10 mouse cellular contexts compared by ENCODE assay signal in genomic region chr7:44820525-44820924, GRCm38 (mm10). TPM values are rescaled to one million over a fixed set of nuclear protein-coding genes. Genes with fewer than 3 reads are reported as not detected.
DNase-seq lines count a peak whose midpoint lies in the region; ATAC-seq and TF ChIP-seq lines count a peak whose summit lies in the region.
"Had no signal": no experiment of that assay in that cellular context is flagged by ENCODE, and none has a peak within 500 bp of the region (broad histone marks: within the 10 kb centered on the region; RNA-seq: fewer than 3 reads in every experiment).

No protein-coding gene starts in this region.

- peaks cover 58% of the 10 kb centered on the region for H3K4me1 ChIP-seq in forebrain, embryonic 13.5 days
- peaks cover 31% of the 10 kb centered on the region for H3K4me1 ChIP-seq in forebrain, embryonic 14.5 days (ENCODE audit: control insufficient read depth, insufficient read depth, low read length)
- H3K4me1 ChIP-seq in lung, embryonic 14.5 days (ENCODE audit: insufficient read depth): peaks cover 11% of the 10 kb centered on the region
- peaks cover 4% of the 10 kb centered on the region for H3K4me1 ChIP-seq in ES-Bruce4 (ENCODE audit: control insufficient read depth, insufficient read depth, low read length)
- H3K4me1 ChIP-seq in liver, embryonic 11.5 days (replicated peaks; ENCODE audit: control insufficient read depth, insufficient read depth, low read length): peaks cover 67% of the 10 kb centered on the region
- peaks cover 24% of the 10 kb centered on the region for H3K4me1 ChIP-seq in thymus, adult 2 months (replicated peaks; ENCODE audit: control insufficient read depth, insufficient read depth, low read length)

- no peak overlapping the region for H3K4me3 ChIP-seq in forebrain, embryonic 13.5 days
- H3K4me3 ChIP-seq in forebrain, embryonic 14.5 days (ENCODE audit: low read depth, low read length): no peak overlapping the region
- H3K4me3 ChIP-seq in lung, embryonic 14.5 days (ENCODE audit: low read depth, low read length): no peak overlapping the region
- H3K4me3 ChIP-seq in ES-Bruce4 (ENCODE audit: low read depth, low read length): no peak overlapping the region
- no peak overlapping the region for H3K4me3 ChIP-seq in liver, embryonic 11.5 days (ENCODE audit: low read depth, low read length)
- H3K4me3 ChIP-seq in thymus, adult 2 months (ENCODE audit: control insufficient read depth, insufficient read depth, low read length): no peak overlapping the region

- peaks cover 1% of the 10 kb centered on the region; the same call in 1 of the 2 replicates for H3K36me3 ChIP-seq in forebrain, embryonic 13.5 days (ENCODE audit: poor library complexity, severe bottlenecking)
- H3K36me3 ChIP-seq in forebrain, embryonic 14.5 days (ENCODE audit: control insufficient read depth, insufficient read depth, low read length): 0 out of 2 replicates have a peak, but pooled peaks cover 4% of the 10 kb centered on the region
- H3K36me3 ChIP-seq in lung, embryonic 14.5 days (ENCODE audit: insufficient read depth): peaks cover 14% of the 10 kb centered on the region; the same call in 1 of the 2 replicates
- H3K36me3 ChIP-seq in ES-Bruce4 (ENCODE audit: control insufficient read depth, insufficient read depth, low read length, poor library complexity, severe bottlenecking): peaks cover 34% of the 10 kb centered on the region
- H3K36me3 ChIP-seq in liver, embryonic 11.5 days (ENCODE audit: control insufficient read depth, insufficient read depth, low read length): peaks cover 18% of the 10 kb centered on the region
- H3K36me3 ChIP-seq in thymus, adult 2 months (ENCODE audit: control insufficient read depth, insufficient read depth, low read length): no peaks in the 10 kb centered on the region; the same call in 1 of the 2 replicates

- no peaks in the 10 kb centered on the region for H3K27me3 ChIP-seq in forebrain, embryonic 13.5 days
- H3K27me3 ChIP-seq in forebrain, embryonic 14.5 days (replicated peaks; ENCODE audit: control insufficient read depth, insufficient read depth, low read length): no peaks in the 10 kb centered on the region
- H3K27me3 ChIP-seq in lung, embryonic 14.5 days (ENCODE audit: insufficient read depth, low read length): no peaks in the 10 kb centered on the region
- H3K27me3 ChIP-seq in ES-Bruce4 (ENCODE audit: control insufficient read depth, insufficient read depth, low read length, poor library complexity, severe bottlenecking): no peaks in the 10 kb centered on the region
- H3K27me3 ChIP-seq in liver, embryonic 11.5 days (replicated peaks; ENCODE audit: control insufficient read depth, insufficient read depth, low read length): no peaks in the 10 kb centered on the region
- no peaks in the 10 kb centered on the region for H3K27me3 ChIP-seq in thymus, adult 2 months (ENCODE audit: control insufficient read depth, insufficient read depth, low read length)

- no peak for ATAC-seq in forebrain, embryonic 13.5 days
- no peak for ATAC-seq in forebrain, embryonic 14.5 days
- no peak for ATAC-seq in lung, embryonic 14.5 days (ENCODE audit: insufficient read depth)
- ATAC-seq in liver, embryonic 11.5 days (replicated peaks; ENCODE audit: low FRiP score): no peak
- no peak for ATAC-seq in granulocyte monocyte progenitor cell, adult 5-6 weeks (replicated peaks; ENCODE audit: poor library complexity, severe bottlenecking)

- no peaks in the 10 kb centered on the region for H3K9me3 ChIP-seq in forebrain, embryonic 13.5 days (replicated peaks)
- no peaks in the 10 kb centered on the region for H3K9me3 ChIP-seq in forebrain, embryonic 14.5 days (replicated peaks; ENCODE audit: control insufficient read depth, low read length)
- H3K9me3 ChIP-seq in lung, embryonic 14.5 days (ENCODE audit: low read depth, low read length): no peaks in the 10 kb centered on the region
- no peaks in the 10 kb centered on the region for H3K9me3 ChIP-seq in ES-Bruce4 (replicated peaks; ENCODE audit: control insufficient read depth, insufficient read depth, low read length, poor library complexity, severe bottlenecking)
- H3K9me3 ChIP-seq in liver, embryonic 11.5 days (ENCODE audit: control insufficient read depth, low read length): no peaks in the 10 kb centered on the region

- TF ChIP-seq POLR2A in ES-Bruce4 (IDR thresholded peaks at IDR 0.05; ENCODE audit: insufficient read depth, low read length): no peak
- no peak for TF ChIP-seq POLR2A in thymus, adult 2 months (IDR thresholded peaks at IDR 0.05; ENCODE audit: control insufficient read depth, extremely low read depth, insufficient read depth, low read length, poor library complexity)

- no peak for TF ChIP-seq CTCF in lung, embryonic 14.5 days (IDR thresholded peaks at IDR 0.05; ENCODE audit: low read depth)
- TF ChIP-seq CTCF in ES-Bruce4 (IDR thresholded peaks at IDR 0.05; ENCODE audit: low read depth, low read length): no peak
- TF ChIP-seq CTCF in thymus, adult 2 months (IDR thresholded peaks at IDR 0.05; ENCODE audit: borderline replicate concordance, control insufficient read depth, extremely low read depth, insufficient read depth, low read length, poor library complexity): no peak

- TF ChIP-seq EP300 in ES-Bruce4 (IDR thresholded peaks at IDR 0.05; ENCODE audit: insufficient read depth, low read depth, low read length): no peak

- 0 out of 2 replicates have a peak overlapping the region, but pooled peaks have one; percentile 34 for H3K9ac ChIP-seq in forebrain, embryonic 13.5 days
- H3K9ac ChIP-seq in forebrain, embryonic 14.5 days (ENCODE audit: low read length): no peak overlapping the region; the same call in 1 of the 2 replicates
- peak overlapping the region; percentile 10; the same call in 1 of the 2 replicates for H3K9ac ChIP-seq in lung, embryonic 14.5 days
- peak overlapping the region; percentile 99; the same call in 1 of the 2 replicates for H3K9ac ChIP-seq in ES-Bruce4 (ENCODE audit: low read depth, poor library complexity, severe bottlenecking)
- peak overlapping the region; percentile 23; the same call in 1 of the 2 replicates for H3K9ac ChIP-seq in liver, embryonic 11.5 days (ENCODE audit: low read depth, low read length)

- DNase-seq in forebrain, embryonic 14.5 days (ENCODE audit: low spot score): no peak
- no peak for DNase-seq in lung, embryonic 14.5 days
- DNase-seq in lung, postnatal 14 days: no peak
- DNase-seq in liver, embryonic 11.5 days (ENCODE audit: low spot score): no peak
- no peak for DNase-seq in thymus, adult 2 months
- DNase-seq: cerebellum, postnatal 36 days; spleen, adult 18-20 months had no signal

- peak overlapping the region; percentile 84; the same call in 1 of the 2 replicates for H3K4me2 ChIP-seq in forebrain, embryonic 13.5 days
- H3K4me2 ChIP-seq in forebrain, embryonic 14.5 days (ENCODE audit: low read length): no peak overlapping the region
- no peak overlapping the region for H3K4me2 ChIP-seq in lung, embryonic 14.5 days
- peak overlapping the region; percentile 99 for H3K4me2 ChIP-seq in liver, embryonic 11.5 days

- 82% methylated on average over 3 of the region's 3 CpGs for WGBS in forebrain, embryonic 13.5 days
- 86% methylated on average over 3 of the region's 3 CpGs for WGBS in forebrain, embryonic 14.5 days
- WGBS in lung, embryonic 14.5 days: 78% methylated on average over 3 of the region's 3 CpGs
- 79% methylated on average over 3 of the region's 3 CpGs for WGBS in liver, embryonic 11.5 days
- WGBS in thymus, adult 2 months: 85% methylated on average over 3 of the region's 3 CpGs

- no peak overlapping the region for H3K27ac ChIP-seq in forebrain, embryonic 13.5 days
- H3K27ac ChIP-seq in forebrain, embryonic 14.5 days (ENCODE audit: low read depth, low read length): no peak overlapping the region
- no peak overlapping the region for H3K27ac ChIP-seq in lung, embryonic 14.5 days (ENCODE audit: low read depth)
- 0 out of 2 replicates have a peak overlapping the region, but pooled peaks have one; percentile 21 for H3K27ac ChIP-seq in ES-Bruce4 (ENCODE audit: insufficient read depth, low read length)
- H3K27ac ChIP-seq in liver, embryonic 11.5 days (ENCODE audit: low read depth, low read length): no peak overlapping the region
- no peak overlapping the region for H3K27ac ChIP-seq in thymus, adult 2 months (ENCODE audit: control insufficient read depth, insufficient read depth, low read length)

RNA-seq across cellular contexts. Expression of gene Atf5, which starts 4.1 kb away (rescaled TPM):
- polyA plus RNA-seq in forebrain, embryonic 13.5 days (2015; fragmentation: Nextera tagmentation; extraction: Ambion mirVana): 5.4 and 5.7 TPM in 2 replicates
- polyA plus RNA-seq in forebrain, embryonic 14.5 days (2014; fragmentation: Nextera tagmentation; extraction: Ambion mirVana): 4.2 and 4.7 TPM in 2 replicates
- polyA plus RNA-seq in lung, embryonic 14.5 days (2014; fragmentation: Nextera tagmentation; extraction: Ambion mirVana): 3.1 TPM in 2 replicates
- 9.6 and 14.6 TPM in 2 replicates for polyA plus RNA-seq in ES-Bruce4 (2011; ENCODE audit: insufficient read depth, insufficient read length, low read depth, missing spikeins)
- 3.9 and 4.2 TPM in 2 replicates for polyA plus RNA-seq in liver, embryonic 11.5 days (2014; fragmentation: Nextera tagmentation; extraction: Ambion mirVana)
- total RNA-seq in granulocyte monocyte progenitor cell, adult 5-6 weeks (2014; fragmentation: Nextera tagmentation): 5.6 and 8.5 TPM in 2 replicates
- total RNA-seq in granulocyte monocyte progenitor cell, adult 5-6 weeks (2017): 3.8 and 6.8 TPM in 2 replicates
- polyA plus RNA-seq in thymus, adult 2 months (2012; rRNA removed): 76.5 and 102 TPM in 2 replicates

RNA-seq across cellular contexts. Expression of gene Il4i1, which starts 4.3 kb away (rescaled TPM):
- 1.2 and 1.9 TPM in 2 replicates for polyA plus RNA-seq in forebrain, embryonic 13.5 days (2015; fragmentation: Nextera tagmentation; extraction: Ambion mirVana)
- 1.0 and 1.2 TPM in 2 replicates for polyA plus RNA-seq in forebrain, embryonic 14.5 days (2014; fragmentation: Nextera tagmentation; extraction: Ambion mirVana)
- 0.93 and 1.5 TPM in 2 replicates for polyA plus RNA-seq in lung, embryonic 14.5 days (2014; fragmentation: Nextera tagmentation; extraction: Ambion mirVana)
- polyA plus RNA-seq in ES-Bruce4 (2011; ENCODE audit: insufficient read depth, insufficient read length, low read depth, missing spikeins): 4.7 and 6.4 TPM in 2 replicates
- 1.3 and 2.9 TPM in 2 replicates for polyA plus RNA-seq in liver, embryonic 11.5 days (2014; fragmentation: Nextera tagmentation; extraction: Ambion mirVana)
- 1.2 TPM in 1 of 2 replicates, not detected in the other for total RNA-seq in granulocyte monocyte progenitor cell, adult 5-6 weeks (2014; fragmentation: Nextera tagmentation)
- 0.15 and 0.22 TPM in 2 replicates for total RNA-seq in granulocyte monocyte progenitor cell, adult 5-6 weeks (2017)
- 71.7 and 74.4 TPM in 2 replicates for polyA plus RNA-seq in thymus, adult 2 months (2012; rRNA removed)

RNA-seq across cellular contexts. Expression of gene Nup62, which starts 4.6 kb away (rescaled TPM):
- 73.5 and 83.0 TPM in 2 replicates for polyA plus RNA-seq in forebrain, embryonic 13.5 days (2015; fragmentation: Nextera tagmentation; extraction: Ambion mirVana)
- polyA plus RNA-seq in forebrain, embryonic 14.5 days (2014; fragmentation: Nextera tagmentation; extraction: Ambion mirVana): 40.4 and 43.6 TPM in 2 replicates
- 65.8 and 68.9 TPM in 2 replicates for polyA plus RNA-seq in lung, embryonic 14.5 days (2014; fragmentation: Nextera tagmentation; extraction: Ambion mirVana)
- polyA plus RNA-seq in ES-Bruce4 (2011; ENCODE audit: insufficient read depth, insufficient read length, low read depth, missing spikeins): 90.6 and 109 TPM in 2 replicates
- polyA plus RNA-seq in liver, embryonic 11.5 days (2014; fragmentation: Nextera tagmentation; extraction: Ambion mirVana): 85.7 and 91.4 TPM in 2 replicates
- 81.8 and 83.0 TPM in 2 replicates for total RNA-seq in granulocyte monocyte progenitor cell, adult 5-6 weeks (2014; fragmentation: Nextera tagmentation)
- total RNA-seq in granulocyte monocyte progenitor cell, adult 5-6 weeks (2017): 120 and 167 TPM in 2 replicates
- 189 and 223 TPM in 2 replicates for polyA plus RNA-seq in thymus, adult 2 months (2012; rRNA removed)

RNA-seq across cellular contexts. Expression of gene Akt1s1, which starts 28.3 kb away (rescaled TPM):
- 93.1 and 95.4 TPM in 2 replicates for polyA plus RNA-seq in forebrain, embryonic 13.5 days (2015; fragmentation: Nextera tagmentation; extraction: Ambion mirVana)
- polyA plus RNA-seq in forebrain, embryonic 14.5 days (2014; fragmentation: Nextera tagmentation; extraction: Ambion mirVana): 70.4 and 75.4 TPM in 2 replicates
- polyA plus RNA-seq in lung, embryonic 14.5 days (2014; fragmentation: Nextera tagmentation; extraction: Ambion mirVana): 61.9 and 76.9 TPM in 2 replicates
- 38.1 and 38.3 TPM in 2 replicates for polyA plus RNA-seq in ES-Bruce4 (2011; ENCODE audit: insufficient read depth, insufficient read length, low read depth, missing spikeins)
- polyA plus RNA-seq in liver, embryonic 11.5 days (2014; fragmentation: Nextera tagmentation; extraction: Ambion mirVana): 46.5 and 53.9 TPM in 2 replicates
- 18.2 and 25.0 TPM in 2 replicates for total RNA-seq in granulocyte monocyte progenitor cell, adult 5-6 weeks (2014; fragmentation: Nextera tagmentation)
- 22.8 and 26.5 TPM in 2 replicates for total RNA-seq in granulocyte monocyte progenitor cell, adult 5-6 weeks (2017)
- polyA plus RNA-seq in thymus, adult 2 months (2012; rRNA removed): 91.4 and 120 TPM in 2 replicates

RNA-seq across cellular contexts. Expression of gene Tbc1d17, which starts 28.4 kb away (rescaled TPM):
- polyA plus RNA-seq in forebrain, embryonic 13.5 days (2015; fragmentation: Nextera tagmentation; extraction: Ambion mirVana): 81.5 and 95.5 TPM in 2 replicates
- 79.6 and 105 TPM in 2 replicates for polyA plus RNA-seq in forebrain, embryonic 14.5 days (2014; fragmentation: Nextera tagmentation; extraction: Ambion mirVana)
- 60.1 and 73.7 TPM in 2 replicates for polyA plus RNA-seq in lung, embryonic 14.5 days (2014; fragmentation: Nextera tagmentation; extraction: Ambion mirVana)
- 33.9 and 46.7 TPM in 2 replicates for polyA plus RNA-seq in ES-Bruce4 (2011; ENCODE audit: insufficient read depth, insufficient read length, low read depth, missing spikeins)
- 50.5 and 53.3 TPM in 2 replicates for polyA plus RNA-seq in liver, embryonic 11.5 days (2014; fragmentation: Nextera tagmentation; extraction: Ambion mirVana)
- 18.1 and 22.6 TPM in 2 replicates for total RNA-seq in granulocyte monocyte progenitor cell, adult 5-6 weeks (2014; fragmentation: Nextera tagmentation)
- total RNA-seq in granulocyte monocyte progenitor cell, adult 5-6 weeks (2017): 15.5 and 19.3 TPM in 2 replicates
- polyA plus RNA-seq in thymus, adult 2 months (2012; rRNA removed): 138 and 151 TPM in 2 replicates

Comparison
In these comparisons a context has a peak if more than half of its experiments do, and no peak if none do; other contexts are left out.
1. H3K4me2 ChIP-seq: peak in forebrain, embryonic 13.5 days (single experiment) and liver, embryonic 11.5 days (single experiment); none in forebrain, embryonic 14.5 days (single experiment) and lung, embryonic 14.5 days (single experiment).